23 mouse cellular contexts compared by ENCODE assay signal in genomic region chr12:87426354-87427031, GRCm38 (mm10). TPM values are rescaled to one million over a fixed set of nuclear protein-coding genes. Genes with fewer than 3 reads are reported as not detected.
DNase-seq lines count a peak whose midpoint lies in the region; ATAC-seq and TF ChIP-seq lines count a peak whose summit lies in the region.
"Had no signal": no experiment of that assay in that cellular context is flagged by ENCODE, and none has a peak within 500 bp of the region (broad histone marks: within the 10 kb centered on the region; RNA-seq: fewer than 3 reads in every experiment).

No protein-coding gene starts in this region.

- 0 out of 2 replicates have a peak overlapping the region, but pooled peaks have one; percentile 4 for H3K27ac ChIP-seq in kidney, postnatal 0 days
- H3K27ac ChIP-seq in hindbrain, embryonic 16.5 days (ENCODE audit: low read depth, low read length) = no peak overlapping the region
- H3K27ac ChIP-seq: forebrain, embryonic 10.5 days; forebrain, embryonic 13.5 days; heart, adult 2 months; heart, embryonic 10.5 days; heart, embryonic 13.5 days; hindbrain, embryonic 12.5 days; hindbrain, embryonic 15.5 days; intestine, embryonic 15.5 days had no signal

- no peak for DNase-seq in kidney, postnatal 0 days (ENCODE audit: low spot score)
- no peak for DNase-seq in kidney, adult 18-20 months
- DNase-seq in G1E (ENCODE audit: low spot score) = no peak
- DNase-seq: adrenal gland, postnatal 10 days; cerebellum, adult 11-12 months; cerebellum, adult 8-10 months; cerebellum, postnatal 10 days; gastrocnemius, postnatal 10 days; gastrocnemius, postnatal 36 days; heart, adult 2 months; kidney, adult 11 months had no signal

- peaks cover 48% of the 10 kb centered on the region for H3K36me3 ChIP-seq in kidney, postnatal 0 days (ENCODE audit: insufficient read depth, low read length)
- peaks cover 96% of the 10 kb centered on the region for H3K36me3 ChIP-seq in G1E (replicated peaks)
- H3K36me3 ChIP-seq in myocyte (ENCODE audit: control insufficient read depth, insufficient read depth) = peaks cover 50% of the 10 kb centered on the region
- H3K36me3 ChIP-seq in hindbrain, embryonic 16.5 days (ENCODE audit: control insufficient read depth, insufficient read depth, low read length) = peaks cover 42% of the 10 kb centered on the region

- TF ChIP-seq POLR2A in myocyte (IDR thresholded peaks at IDR 0.05; ENCODE audit: insufficient read length, low read depth) = no peak

- no peak overlapping the region for H3K9ac ChIP-seq in kidney, postnatal 0 days (ENCODE audit: low read depth, low read length)
- no peak overlapping the region for H3K9ac ChIP-seq in hindbrain, embryonic 16.5 days (ENCODE audit: low read depth, low read length)
- H3K9ac ChIP-seq: forebrain, embryonic 13.5 days; heart, embryonic 13.5 days; hindbrain, embryonic 12.5 days; hindbrain, embryonic 15.5 days; intestine, embryonic 15.5 days had no signal

- WGBS in kidney, postnatal 0 days = 85% methylated on average over 5 of the region's 5 CpGs
- 94% methylated on average over 5 of the region's 5 CpGs for WGBS in hindbrain, embryonic 16.5 days

- H3K4me2 ChIP-seq in kidney, postnatal 0 days (ENCODE audit: low read length) = no peak overlapping the region
- H3K4me2 ChIP-seq in myocyte (ENCODE audit: low read depth) = no peak overlapping the region
- no peak overlapping the region for H3K4me2 ChIP-seq in hindbrain, embryonic 16.5 days (ENCODE audit: low read length)
- H3K4me2 ChIP-seq: forebrain, embryonic 13.5 days; heart, embryonic 13.5 days; hindbrain, embryonic 12.5 days; hindbrain, embryonic 15.5 days; intestine, embryonic 15.5 days had no signal

- ATAC-seq in kidney, postnatal 0 days (replicated peaks; ENCODE audit: low FRiP score, low read depth) = peak; percentile 47; the same call in 1 of the 2 replicates
- peak; percentile 35 for ATAC-seq in G1E (ENCODE audit: extremely low read depth, insufficient number of reproducible peaks, low FRiP score, poor library complexity, severe bottlenecking)
- no peak for ATAC-seq in cerebellum, adult (ENCODE audit: insufficient number of reproducible peaks, low FRiP score, low TSS enrichment)
- ATAC-seq in hindbrain, embryonic 16.5 days = no peak
- ATAC-seq: CD4-positive, CD25-positive, alpha-beta regulatory T cell, adult 4 months; forebrain, embryonic 13.5 days; forebrain, embryonic 16.5 days; intestine, embryonic 15.5 days had no signal

- H3ac ChIP-seq in myocyte (ENCODE audit: control insufficient read depth, insufficient read length) = no peak overlapping the region

- H3K79me2 ChIP-seq in myocyte (ENCODE audit: control insufficient read depth, insufficient read depth) = no peaks in the 10 kb centered on the region

- no peaks in the 10 kb centered on the region for H3K4me1 ChIP-seq in kidney, postnatal 0 days (replicated peaks; ENCODE audit: insufficient read depth, low read length)
- H3K4me1 ChIP-seq in G1E (ENCODE audit: insufficient read depth, low read depth, low read length) = peaks cover 61% of the 10 kb centered on the region
- H3K4me1 ChIP-seq in hindbrain, embryonic 16.5 days (ENCODE audit: control insufficient read depth, insufficient read depth, low read depth, low read length) = no peaks in the 10 kb centered on the region
- H3K4me1 ChIP-seq: forebrain, embryonic 13.5 days; heart, embryonic 10.5 days; heart, embryonic 13.5 days; hindbrain, embryonic 15.5 days; intestine, embryonic 15.5 days had no signal

- H3K27me3 ChIP-seq in kidney, postnatal 0 days (ENCODE audit: insufficient read depth, low read length) = no peaks in the 10 kb centered on the region
- no peaks in the 10 kb centered on the region for H3K27me3 ChIP-seq in G1E (ENCODE audit: insufficient read depth, low read length)
- no peaks in the 10 kb centered on the region for H3K27me3 ChIP-seq in myocyte (ENCODE audit: control insufficient read depth, insufficient read depth, insufficient read length)
- H3K27me3 ChIP-seq in hindbrain, embryonic 16.5 days (replicated peaks; ENCODE audit: control insufficient read depth, insufficient read depth, low read length) = no peaks in the 10 kb centered on the region
- H3K27me3 ChIP-seq: forebrain, embryonic 13.5 days; heart, embryonic 13.5 days; hindbrain, embryonic 12.5 days; hindbrain, embryonic 15.5 days; intestine, embryonic 15.5 days had no signal

- no peak for TF ChIP-seq CTCF in kidney, postnatal 0 days (IDR thresholded peaks at IDR 0.05; ENCODE audit: low read depth)
- no peak for TF ChIP-seq CTCF in G1E (IDR thresholded peaks at IDR 0.05; ENCODE audit: low read depth, low read length)

- no peaks in the 10 kb centered on the region for H3K9me3 ChIP-seq in kidney, postnatal 0 days (replicated peaks; ENCODE audit: low read length)
- H3K9me3 ChIP-seq in G1E (replicated peaks) = no peaks in the 10 kb centered on the region
- H3K9me3 ChIP-seq in hindbrain, embryonic 16.5 days (ENCODE audit: control insufficient read depth, low read length) = no peaks in the 10 kb centered on the region
- H3K9me3 ChIP-seq: forebrain, embryonic 10.5 days; forebrain, embryonic 13.5 days; heart, embryonic 10.5 days; heart, embryonic 13.5 days; hindbrain, embryonic 12.5 days; hindbrain, embryonic 15.5 days; intestine, embryonic 15.5 days had no signal

- H3K4me3 ChIP-seq in kidney, postnatal 0 days (replicated peaks; ENCODE audit: low read depth, low read length) = no peak overlapping the region
- H3K4me3 ChIP-seq in G1E (ENCODE audit: low read depth, low read length) = no peak overlapping the region
- H3K4me3 ChIP-seq in myocyte = no peak overlapping the region
- no peak overlapping the region for H3K4me3 ChIP-seq in hindbrain, embryonic 16.5 days (ENCODE audit: low read length)
- H3K4me3 ChIP-seq: forebrain, embryonic 10.5 days; forebrain, embryonic 13.5 days; heart, adult 2 months; heart, embryonic 10.5 days; heart, embryonic 13.5 days; hindbrain, embryonic 12.5 days; hindbrain, embryonic 15.5 days; intestine, embryonic 15.5 days had no signal

TF ChIP-seq in myocyte, 11 proteins besides CTCF, POLR2A, EP300 and RAD21:
- TF ChIP-seq TCF12 (IDR thresholded peaks at IDR 0.05; ENCODE audit: insufficient read depth, poor library complexity, severe bottlenecking) (no peak), MYOD1 (IDR thresholded peaks at IDR 0.05; ENCODE audit: control insufficient read depth in 1 of 3, insufficient read length in 2 of 3, low read depth in 2 of 3) (no peak), POLR2AphosphoS2 (IDR thresholded peaks at IDR 0.05; ENCODE audit: insufficient read length, low read depth) (peak; percentile 49)

RNA-seq across cellular contexts. Expression of gene Slirp, which starts 17.2 kb away (rescaled TPM):
- 289 and 348 TPM in 2 replicates for polyA plus RNA-seq in kidney, postnatal 0 days (2015; fragmentation: Nextera tagmentation; extraction: Ambion mirVana)
- 62.5 and 68.0 TPM in 2 replicates for total RNA-seq in G1E (2014; fragmentation: Nextera tagmentation)
- 149 and 153 TPM in 2 replicates for total RNA-seq in G1E (2017)
- 4.6 and 7.3 TPM in 2 replicates for polyA plus RNA-seq in G1E (2012)
- polyA plus RNA-seq in myocyte (2012; fragmentation: generic; extraction: Trizol) = 101 TPM
- polyA plus RNA-seq in hindbrain, embryonic 16.5 days (2015; fragmentation: Nextera tagmentation; extraction: Ambion mirVana) = 185 and 200 TPM in 2 replicates

RNA-seq across cellular contexts. Expression of gene Alkbh1, which starts 17.3 kb away (rescaled TPM):
- polyA plus RNA-seq in kidney, postnatal 0 days (2015; fragmentation: Nextera tagmentation; extraction: Ambion mirVana) = 24.1 and 27.7 TPM in 2 replicates
- 163 and 180 TPM in 2 replicates for total RNA-seq in G1E (2014; fragmentation: Nextera tagmentation)
- 104 and 106 TPM in 2 replicates for total RNA-seq in G1E (2017)
- polyA plus RNA-seq in G1E (2012) = 36.6 and 41.3 TPM in 2 replicates
- polyA plus RNA-seq in myocyte (2012; fragmentation: generic; extraction: Trizol) = 9.3 TPM
- 35.4 and 37.1 TPM in 2 replicates for polyA plus RNA-seq in hindbrain, embryonic 16.5 days (2015; fragmentation: Nextera tagmentation; extraction: Ambion mirVana)

RNA-seq across cellular contexts. Expression of gene Sptlc2, which starts 38.3 kb away (rescaled TPM):
- polyA plus RNA-seq in kidney, postnatal 0 days (2015; fragmentation: Nextera tagmentation; extraction: Ambion mirVana) = 131 and 134 TPM in 2 replicates
- 111 and 123 TPM in 2 replicates for total RNA-seq in G1E (2014; fragmentation: Nextera tagmentation)
- 197 and 212 TPM in 2 replicates for total RNA-seq in G1E (2017)
- 50.5 and 52.7 TPM in 2 replicates for polyA plus RNA-seq in G1E (2012)
- polyA plus RNA-seq in myocyte (2012; fragmentation: generic; extraction: Trizol) = 43.4 TPM
- 64.8 and 68.5 TPM in 2 replicates for polyA plus RNA-seq in hindbrain, embryonic 16.5 days (2015; fragmentation: Nextera tagmentation; extraction: Ambion mirVana)

RNA-seq across cellular contexts. Expression of gene Snw1, which starts 45.6 kb away (rescaled TPM):
- 130 and 132 TPM in 2 replicates for polyA plus RNA-seq in kidney, postnatal 0 days (2015; fragmentation: Nextera tagmentation; extraction: Ambion mirVana)
- total RNA-seq in G1E (2014; fragmentation: Nextera tagmentation) = 148 and 150 TPM in 2 replicates
- 218 and 244 TPM in 2 replicates for total RNA-seq in G1E (2017)
- polyA plus RNA-seq in G1E (2012) = 22.6 and 29.8 TPM in 2 replicates
- polyA plus RNA-seq in myocyte (2012; fragmentation: generic; extraction: Trizol) = 48.2 TPM
- polyA plus RNA-seq in hindbrain, embryonic 16.5 days (2015; fragmentation: Nextera tagmentation; extraction: Ambion mirVana) = 92.7 and 99.0 TPM in 2 replicates

Comparison
In these comparisons a context has a peak if more than half of its experiments do, and no peak if none do; other contexts are left out.
1. ATAC-seq: peak in kidney, postnatal 0 days (single experiment) and G1E (single experiment); none in cerebellum, adult (single experiment) and hindbrain, embryonic 16.5 days (single experiment).
2. RNA of gene Slirp, which starts 17.2 kb away (polyA plus RNA-seq): 289 to 348 TPM in kidney, postnatal 0 days, 185 to 200 TPM in hindbrain, embryonic 16.5 days and 101 TPM in myocyte (single experiment); 4.6 to 7.3 TPM in G1E; every median in the first group is over 10 times any median in the second.